Mouse (Mus musculus) hindbrain, embryonic 12.5 days (tissue): ENCODE results near the gene Tgfbr2. TPM values are rescaled to one million over a fixed set of nuclear protein-coding genes. Genes with fewer than 3 reads are reported as not detected.

ENCODE experiments used
- ATAC-seq: fragments of 200-750 bp; cut with Nextera tagmentation; 2 replicates; pipeline ENCODE4 v1.8.0; 2017; ENCODE audit warnings: moderate TSS enrichment; ENCODE audit not compliant: low FRiP score
- H3K27ac ChIP-seq: fragments of 300-500 bp; sonication (generic); 2 replicates; pipeline ENCODE4 v1.5.1; 2016; ENCODE audit warnings: mild to moderate bottlenecking
- H3K27me3 ChIP-seq: fragments of 300-500 bp; sonication (generic); 2 replicates; pipeline ENCODE4 v1.6.1; 2016; ENCODE audit warnings: mild to moderate bottlenecking
- H3K36me3 ChIP-seq: fragments of 300-500 bp; sonication (generic); 2 replicates; pipeline ENCODE4 v1.6.1; 2016; ENCODE audit warnings: mild to moderate bottlenecking
- H3K4me1 ChIP-seq: fragments of 300-500 bp; sonication (generic); 2 replicates; pipeline ENCODE4 v1.6.1; 2016
- H3K4me2 ChIP-seq: fragments of 300-500 bp; sonication (generic); replicated peaks from 2 replicates; pipeline ENCODE4 v1.6.1; 2016; ENCODE audit warnings: mild to moderate bottlenecking
- H3K4me3 ChIP-seq: fragments of 300-500 bp; sonication (generic); 2 replicates; pipeline ENCODE4 v1.5.1; 2016; ENCODE audit warnings: mild to moderate bottlenecking
- H3K9ac ChIP-seq: fragments of 300-500 bp; sonication (generic); 2 replicates; pipeline ENCODE4 v1.6.1; 2016; ENCODE audit warnings: mild to moderate bottlenecking, moderate library complexity
- H3K9me3 ChIP-seq: fragments of 300-500 bp; sonication (generic); replicated peaks from 2 replicates; pipeline ENCODE4 v1.6.1; 2016; ENCODE audit warnings: mild to moderate bottlenecking
- WGBS: fragments of 180-500 bp; shearing (Covaris S2); methylation state at CpG from one replicate; pipeline ENCODE4 v1.1.7; 2016; 5-methylcytosine and 5-hydroxymethylcytosine counted together
- polyA plus RNA-seq: library from polyadenylated mRNA; unstranded; fragments of >200 nt; fragmentation: Nextera tagmentation; extraction: Ambion mirVana; gene quantifications from 2 replicates; pipeline ENCODE4 v1.2.1, GENCODE M21; 2016

Tgfbr2 gene
- polyA plus RNA-seq, 1 experiment from 2014 or later, result 18.9 TPM

DNA sequence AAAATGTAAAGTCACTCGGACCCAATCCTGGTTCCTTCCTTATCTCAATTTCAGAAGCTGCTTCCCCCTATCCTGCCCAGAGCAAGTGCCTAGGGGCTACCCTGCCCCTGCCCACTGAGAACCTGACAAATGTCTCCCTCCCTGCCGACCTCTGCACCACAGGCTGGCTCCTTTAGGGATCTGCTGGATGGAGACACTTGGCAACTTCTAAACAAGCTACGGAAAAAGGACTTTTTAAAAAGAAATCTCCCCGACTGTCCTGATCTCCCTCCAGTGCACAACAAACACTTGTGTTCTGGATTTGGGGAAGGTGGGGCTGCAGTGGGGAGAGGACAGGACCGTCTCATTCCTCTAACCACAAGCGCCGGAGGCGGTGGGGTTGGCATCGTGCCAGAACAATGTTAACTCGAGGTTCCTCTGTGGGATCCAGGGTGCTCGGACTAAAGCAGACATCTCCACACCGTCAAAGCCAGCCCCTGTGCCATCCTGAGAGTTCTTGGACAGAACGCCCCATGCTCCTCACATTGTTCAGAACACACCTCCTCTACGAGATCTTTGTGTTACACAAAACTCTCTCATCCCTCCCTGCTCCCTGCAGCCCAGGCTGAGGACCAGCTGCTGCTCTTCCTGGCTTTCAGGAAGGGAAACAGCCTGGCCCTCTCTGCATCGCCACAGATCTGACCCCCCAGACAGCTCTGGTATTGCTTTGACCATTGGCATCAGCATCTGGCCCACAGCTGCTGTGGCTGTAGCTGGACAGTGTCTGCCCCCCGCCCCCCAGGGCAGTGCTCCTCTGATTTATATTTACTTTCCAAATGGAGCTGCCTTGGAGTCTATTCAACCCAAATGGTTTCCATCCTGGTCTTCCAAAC is 76.2 kb downstream of the Tgfbr2 start:
- H3K27me3 ChIP-seq, result no peaks in the 10 kb centered on the region
- no peak for ATAC-seq
- no peak overlapping the region for H3K4me2 ChIP-seq
- H3K4me3 ChIP-seq, result no peak overlapping the region
- WGBS, result 64% methylated on average over 16 of the region's 16 CpGs
- no peaks in the 10 kb centered on the region for H3K9me3 ChIP-seq
- peaks cover 18% of the 10 kb centered on the region for H3K4me1 ChIP-seq
- 0 out of 2 replicates have a peak, but pooled peaks cover 3% of the 10 kb centered on the region for H3K36me3 ChIP-seq
- 0 out of 2 replicates have a peak overlapping the region, but pooled peaks have one; percentile 12 for H3K27ac ChIP-seq
- H3K9ac ChIP-seq, result no peak overlapping the region

DNA sequence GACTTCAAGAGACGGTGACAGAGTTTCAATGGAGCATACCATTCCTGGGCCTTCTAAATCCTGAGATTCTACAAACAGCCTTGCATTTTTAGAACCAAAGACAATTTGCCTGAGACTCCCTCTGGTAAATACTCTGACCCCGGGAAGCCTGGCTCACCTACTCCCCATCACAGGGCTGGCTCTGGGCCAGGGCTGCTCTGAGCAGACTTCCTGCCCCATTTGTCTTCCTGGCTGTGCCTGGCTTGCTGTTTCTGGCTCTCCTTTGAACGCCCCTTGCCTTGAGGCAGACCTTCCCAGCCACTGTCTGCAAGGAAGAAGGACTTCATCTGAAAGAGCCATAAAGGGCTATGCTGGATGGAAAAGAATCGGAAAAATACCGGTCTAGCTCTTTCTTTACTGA is 83.2 kb downstream of the Tgfbr2 start:
- peak overlapping the region; percentile 40; the same call in 1 of the 2 replicates for H3K27ac ChIP-seq
- no peak overlapping the region for H3K4me3 ChIP-seq
- H3K36me3 ChIP-seq, result no peaks in the 10 kb centered on the region
- 0 out of 2 replicates have a peak, but pooled peaks cover 3% of the 10 kb centered on the region for H3K4me1 ChIP-seq
- H3K9ac ChIP-seq, result no peak overlapping the region
- no peaks in the 10 kb centered on the region for H3K9me3 ChIP-seq
- WGBS, result 78% methylated on average over 5 of the region's 5 CpGs
- ATAC-seq, result no peak
- H3K27me3 ChIP-seq, result no peaks in the 10 kb centered on the region
- H3K4me2 ChIP-seq, result no peak overlapping the region

DNA sequence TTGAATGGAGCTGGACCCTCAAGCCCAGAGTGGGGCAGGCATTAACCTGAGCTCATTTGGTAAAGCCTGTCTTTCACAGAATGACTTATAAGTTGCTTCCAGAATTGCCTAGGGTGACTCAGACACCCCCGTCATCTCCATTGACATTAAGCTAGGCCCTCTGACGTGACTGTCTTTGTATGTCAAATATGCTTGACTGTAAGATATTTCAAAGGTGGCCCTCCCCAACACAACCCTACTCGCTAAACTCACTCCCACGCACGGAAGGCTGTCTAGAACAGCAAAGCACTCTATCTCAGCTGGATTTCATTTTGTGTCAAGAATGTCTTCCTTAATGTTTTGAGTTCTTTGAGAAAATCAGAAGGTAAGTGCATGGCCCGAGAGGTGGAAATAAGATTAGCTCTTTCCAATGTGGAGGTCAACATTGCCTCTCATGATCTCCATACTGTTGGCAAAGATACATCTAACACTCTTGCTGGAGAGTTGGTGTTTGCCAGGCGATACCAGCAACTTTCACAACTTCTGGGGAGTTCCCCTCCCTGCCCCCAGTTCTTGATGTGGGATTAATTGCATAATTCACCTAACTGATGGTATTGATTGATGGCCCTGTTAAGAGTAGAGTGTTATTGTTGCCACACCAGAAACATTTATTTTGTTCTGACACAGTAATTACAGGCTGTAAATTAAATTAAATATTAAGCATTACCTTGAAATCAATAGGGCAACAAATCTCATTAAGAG is 83.9 kb downstream of the Tgfbr2 start:
- Histone ChIP-seq H3K4me3 (no peak overlapping the region), H3K9ac (no peak overlapping the region), H3K36me3 (no peaks in the 10 kb centered on the region), H3K27me3 (no peaks in the 10 kb centered on the region), H3K9me3 (no peaks in the 10 kb centered on the region), H3K27ac (no peak overlapping the region), H3K4me2 (no peak overlapping the region), H3K4me1 (0 out of 2 replicates have a peak, but pooled peaks cover 3% of the 10 kb centered on the region)
- no peak for ATAC-seq
- WGBS, result 88% methylated on average over 7 of the region's 7 CpGs

DNA sequence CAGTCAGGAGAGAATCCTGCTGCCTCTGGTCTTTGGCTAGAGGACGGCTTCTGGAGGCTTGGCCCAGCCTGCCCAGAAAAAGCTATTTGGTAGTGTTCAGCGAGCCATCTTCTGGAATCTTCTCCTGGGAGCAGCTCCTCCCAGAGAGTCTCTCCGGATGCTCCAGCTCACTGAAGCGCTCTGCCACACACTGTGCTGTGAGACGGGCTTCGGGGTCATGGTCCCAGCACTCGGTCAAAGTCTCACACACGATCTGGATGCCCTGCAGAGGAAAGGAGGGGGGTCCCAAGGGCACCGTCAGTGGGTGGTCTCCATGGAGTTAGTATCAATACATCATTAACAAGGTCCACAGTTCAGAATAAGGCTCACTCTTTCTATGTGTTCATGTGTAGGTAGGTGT is 84.9 kb downstream of the Tgfbr2 start:
- Histone ChIP-seq H3K4me3 (no peak overlapping the region), H3K9me3 (no peaks in the 10 kb centered on the region), H3K27me3 (no peaks in the 10 kb centered on the region), H3K36me3 (no peaks in the 10 kb centered on the region), H3K27ac (no peak overlapping the region), H3K9ac (no peak overlapping the region), H3K4me2 (no peak overlapping the region), H3K4me1 (0 out of 2 replicates have a peak, but pooled peaks cover 3% of the 10 kb centered on the region)
- 84% methylated on average over 9 of the region's 9 CpGs for WGBS
- no peak for ATAC-seq

DNA sequence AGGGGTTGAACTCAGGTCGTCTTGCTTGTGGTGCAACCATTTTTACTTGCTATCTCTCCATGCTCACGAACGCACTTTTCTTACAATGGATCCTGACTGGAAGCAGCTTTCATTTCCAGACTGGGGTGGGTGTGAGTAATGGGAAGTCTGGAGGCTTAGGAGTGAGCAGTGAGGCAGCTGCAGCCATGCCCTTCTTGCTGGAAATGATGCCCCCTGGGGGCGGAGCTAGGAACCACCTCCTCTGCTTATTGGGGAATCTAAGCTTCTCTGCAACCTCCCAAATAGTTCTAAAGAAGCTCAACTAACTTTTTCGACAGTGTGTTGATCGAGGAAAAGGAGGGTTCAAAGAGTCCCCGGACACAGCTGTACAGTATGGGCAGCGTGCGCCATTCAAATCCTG is 86.2 kb downstream of the Tgfbr2 start:
- Histone ChIP-seq H3K27ac (no peak overlapping the region), H3K9ac (no peak overlapping the region), H3K36me3 (no peaks in the 10 kb centered on the region), H3K27me3 (no peaks in the 10 kb centered on the region), H3K4me2 (no peak overlapping the region), H3K9me3 (no peaks in the 10 kb centered on the region), H3K4me3 (no peak overlapping the region), H3K4me1 (0 out of 2 replicates have a peak, but pooled peaks cover 3% of the 10 kb centered on the region)
- 89% methylated on average over 9 of the region's 9 CpGs for WGBS
- ATAC-seq, result no peak

DNA sequence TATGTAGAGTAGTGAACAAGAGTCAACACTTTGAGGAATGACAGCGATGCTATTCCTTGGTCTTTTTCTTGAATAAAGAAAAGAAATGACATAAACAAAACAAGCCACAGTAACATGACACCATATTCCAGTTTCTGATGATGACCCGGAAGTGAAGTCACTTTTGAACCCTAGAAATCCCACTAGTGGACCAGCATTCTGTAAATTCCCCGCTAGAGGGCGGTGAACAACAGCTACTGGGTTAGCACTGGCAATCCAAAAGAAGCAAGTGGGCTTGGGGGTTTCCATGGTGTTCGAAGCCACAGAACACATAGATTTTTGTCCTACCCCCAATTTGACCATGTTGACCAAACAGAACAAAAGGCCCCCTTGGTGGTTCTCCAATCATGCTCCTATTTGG is 87.3 kb downstream of the Tgfbr2 start:
- WGBS, result 34% methylated on average over 5 of the region's 5 CpGs
- H3K4me2 ChIP-seq, result no peak overlapping the region
- no peak for ATAC-seq
- H3K9ac ChIP-seq, result no peak overlapping the region
- H3K4me1 ChIP-seq, result 0 out of 2 replicates have a peak, but pooled peaks cover 3% of the 10 kb centered on the region
- H3K4me3 ChIP-seq, result no peak overlapping the region
- no peaks in the 10 kb centered on the region for H3K36me3 ChIP-seq
- H3K27ac ChIP-seq, result no peak overlapping the region
- H3K27me3 ChIP-seq, result no peaks in the 10 kb centered on the region
- no peaks in the 10 kb centered on the region for H3K9me3 ChIP-seq

DNA sequence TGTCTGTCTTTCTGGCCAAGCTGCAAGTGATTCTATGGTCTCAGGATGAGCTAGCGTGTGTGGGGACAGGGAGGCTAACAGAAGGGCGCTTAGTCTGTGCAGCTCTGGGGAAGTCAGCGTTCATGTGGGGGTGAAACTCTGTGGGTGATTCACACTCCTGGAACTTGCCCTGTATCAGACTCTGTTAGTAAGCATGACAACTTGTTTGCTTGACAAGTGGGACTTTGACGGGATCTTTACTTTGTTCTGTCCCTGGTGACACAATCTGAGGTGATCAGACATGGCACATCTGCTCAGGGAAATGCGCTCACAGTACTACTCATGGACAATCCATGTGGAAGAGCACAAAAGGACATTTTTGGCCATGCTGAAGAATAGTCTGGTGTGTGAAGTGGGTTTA is 87.9 kb downstream of the Tgfbr2 start:
- no peaks in the 10 kb centered on the region for H3K36me3 ChIP-seq
- WGBS, result 96% methylated on average over 5 of the region's 5 CpGs
- H3K4me1 ChIP-seq, result 0 out of 2 replicates have a peak, but pooled peaks cover 3% of the 10 kb centered on the region
- H3K4me3 ChIP-seq, result no peak overlapping the region
- H3K9me3 ChIP-seq, result no peaks in the 10 kb centered on the region
- ATAC-seq, result no peak
- no peak overlapping the region for H3K9ac ChIP-seq
- no peak overlapping the region for H3K4me2 ChIP-seq
- no peak overlapping the region for H3K27ac ChIP-seq
- no peaks in the 10 kb centered on the region for H3K27me3 ChIP-seq

DNA sequence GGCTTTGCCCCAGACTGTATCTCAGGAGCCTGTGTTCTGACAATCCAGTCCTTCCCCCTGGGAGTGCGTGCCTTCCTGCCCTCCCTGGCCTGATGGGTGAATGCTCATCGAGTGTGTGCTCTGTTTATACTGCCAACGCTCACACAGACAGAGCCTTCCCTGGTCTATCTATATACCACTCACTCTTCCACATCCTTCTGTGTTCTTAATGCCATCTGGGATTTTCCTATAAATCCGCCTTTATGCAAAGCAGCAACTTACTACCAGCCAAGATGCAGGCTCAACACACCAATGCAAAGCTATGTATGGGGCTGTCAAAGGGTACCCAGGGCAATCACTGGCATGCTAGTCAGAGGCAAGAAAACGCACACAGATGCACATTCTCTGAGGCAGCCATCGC is 89.2 kb downstream of the Tgfbr2 start:
- H3K9me3 ChIP-seq, result no peaks in the 10 kb centered on the region

DNA sequence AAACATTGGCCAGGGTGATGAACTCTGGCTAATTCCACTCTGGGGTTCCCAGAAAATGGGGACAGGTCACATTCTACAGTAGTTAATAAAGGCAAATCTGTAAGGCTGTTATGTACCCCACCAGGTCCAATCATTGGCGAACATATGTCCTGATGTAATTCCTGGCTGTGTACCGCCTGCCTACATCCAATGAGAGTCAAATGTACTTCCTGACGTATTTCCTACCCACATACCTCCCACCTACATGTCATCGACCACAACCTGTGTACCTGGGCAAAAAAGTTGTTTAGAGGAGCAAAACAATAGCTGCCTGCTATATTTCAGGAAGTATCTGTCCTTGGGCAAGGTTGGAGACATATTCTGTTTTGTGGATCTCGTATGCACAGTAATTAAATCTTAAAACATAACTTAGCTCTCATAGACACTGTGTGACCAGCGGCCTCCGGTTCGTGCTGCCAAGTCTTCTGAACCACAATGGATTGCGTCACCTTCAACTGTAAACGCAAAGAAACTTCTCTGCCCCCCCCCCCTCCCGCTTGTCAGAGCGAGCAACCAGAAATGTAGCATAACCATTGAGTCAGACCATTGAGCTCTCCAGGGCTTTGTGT is 90.7 kb downstream of the Tgfbr2 start:
- H3K27me3 ChIP-seq, result no peaks in the 10 kb centered on the region
- H3K4me1 ChIP-seq, result no peaks in the 10 kb centered on the region
- no peak overlapping the region for H3K4me2 ChIP-seq
- WGBS, result 95% methylated on average over 12 of the region's 12 CpGs
- ATAC-seq, result no peak
- no peaks in the 10 kb centered on the region for H3K36me3 ChIP-seq
- H3K9ac ChIP-seq, result no peak overlapping the region
- H3K4me3 ChIP-seq, result no peak overlapping the region
- H3K9me3 ChIP-seq, result no peaks in the 10 kb centered on the region
- no peak overlapping the region for H3K27ac ChIP-seq

More for the DNA sequence above, 89.2 kb downstream of the Tgfbr2 start:
- Histone ChIP-seq H3K27ac (no peak overlapping the region), H3K4me2 (no peak overlapping the region), H3K27me3 (no peaks in the 10 kb centered on the region), H3K36me3 (no peaks in the 10 kb centered on the region), H3K4me3 (no peak overlapping the region), H3K9ac (no peak overlapping the region), H3K4me1 (no peaks in the 10 kb centered on the region)
- WGBS, result 89% methylated on average over 6 of the region's 6 CpGs
- no peak for ATAC-seq

DNA sequence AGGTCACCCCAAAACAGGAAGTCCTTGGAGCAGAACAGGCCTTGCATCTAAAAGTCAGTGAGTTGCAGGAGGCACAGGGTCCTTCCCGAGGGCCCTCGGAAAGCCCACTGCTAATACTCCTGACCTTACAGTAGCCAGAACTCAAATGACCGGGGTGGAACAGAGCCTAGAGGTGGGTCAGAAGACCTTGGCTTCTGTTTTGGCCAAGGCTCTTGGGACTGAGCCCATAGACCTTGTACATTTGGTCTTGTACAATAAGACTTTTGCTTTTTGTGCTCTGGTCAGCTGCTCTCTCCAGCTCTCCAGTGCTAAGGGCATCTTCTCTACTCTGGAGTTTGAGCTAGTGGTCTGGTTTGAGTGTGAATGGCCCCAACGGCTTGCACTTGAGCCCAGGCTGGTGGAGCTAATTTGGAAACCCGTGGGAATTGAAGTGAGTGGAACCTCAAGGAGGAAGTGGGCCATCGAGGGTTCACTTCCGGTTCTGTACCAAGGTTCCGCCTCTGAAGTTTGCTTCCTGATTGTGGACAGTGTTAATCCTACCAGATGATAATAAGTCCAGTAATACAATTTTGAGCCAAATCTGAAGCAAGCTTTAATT is 91.3 kb downstream of the Tgfbr2 start:
- Histone ChIP-seq H3K4me3 (no peak overlapping the region), H3K27me3 (no peaks in the 10 kb centered on the region), H3K4me2 (no peak overlapping the region), H3K9me3 (no peaks in the 10 kb centered on the region), H3K4me1 (no peaks in the 10 kb centered on the region), H3K36me3 (no peaks in the 10 kb centered on the region), H3K9ac (no peak overlapping the region), H3K27ac (no peak overlapping the region)
- no peak for ATAC-seq
- WGBS, result 85% methylated on average over 8 of the region's 8 CpGs

DNA sequence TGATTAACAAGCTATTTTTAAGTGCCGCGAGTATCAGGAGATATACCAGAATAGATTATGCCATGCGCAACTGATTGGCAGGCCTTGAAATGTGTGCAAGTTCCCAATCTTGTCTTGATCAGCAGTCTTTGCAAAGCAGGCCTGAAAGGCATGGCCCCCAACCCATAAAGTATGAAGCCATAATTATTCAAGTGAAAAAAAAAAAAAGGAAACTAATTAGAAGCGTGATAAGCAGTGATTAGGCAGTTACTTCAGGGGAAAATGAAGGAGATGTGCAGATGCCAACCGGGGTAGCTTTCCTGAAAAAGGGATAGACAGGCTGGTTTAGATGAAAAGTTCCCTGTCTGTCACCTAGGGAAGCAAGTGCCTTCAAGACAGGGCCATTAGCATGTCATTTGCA is 91.9 kb downstream of the Tgfbr2 start:
- no peaks in the 10 kb centered on the region for H3K9me3 ChIP-seq
- 84% methylated on average over 5 of the region's 5 CpGs for WGBS
- no peak overlapping the region for H3K4me3 ChIP-seq
- no peak overlapping the region for H3K27ac ChIP-seq
- ATAC-seq, result no peak
- no peak overlapping the region for H3K9ac ChIP-seq
- H3K27me3 ChIP-seq, result no peaks in the 10 kb centered on the region
- no peak overlapping the region for H3K4me2 ChIP-seq
- H3K4me1 ChIP-seq, result no peaks in the 10 kb centered on the region
- no peaks in the 10 kb centered on the region for H3K36me3 ChIP-seq

DNA sequence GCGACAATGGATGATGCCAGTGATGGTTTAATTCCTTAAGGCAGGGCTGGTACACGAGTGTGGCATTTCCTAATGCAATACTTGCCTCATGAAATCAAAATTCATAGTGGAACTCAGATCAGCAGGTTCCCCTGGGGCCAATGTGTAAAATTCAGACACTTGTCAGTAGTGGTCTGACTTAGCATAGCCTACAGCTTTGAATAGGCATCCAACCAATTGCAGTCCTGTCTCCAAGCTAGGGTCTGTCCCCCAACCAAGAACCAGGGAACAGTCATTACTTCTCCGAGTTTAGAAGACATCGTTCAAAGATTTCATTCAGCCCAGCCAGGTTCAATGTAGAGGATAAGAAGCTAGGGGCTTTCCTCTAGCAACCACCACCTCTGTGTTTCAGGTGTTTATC is 93.4 kb downstream of the Tgfbr2 start:
- 80% methylated on average over 4 of the region's 4 CpGs for WGBS
- Histone ChIP-seq H3K27ac (no peak overlapping the region), H3K4me1 (no peaks in the 10 kb centered on the region), H3K36me3 (no peaks in the 10 kb centered on the region), H3K27me3 (no peaks in the 10 kb centered on the region), H3K9ac (no peak overlapping the region), H3K4me3 (no peak overlapping the region), H3K9me3 (no peaks in the 10 kb centered on the region), H3K4me2 (no peak overlapping the region)
- ATAC-seq, result no peak
